Mouse (Mus musculus) adrenal gland, postnatal 14 days (tissue): ENCODE results near the gene 2810004N23Rik. TPM values are rescaled to one million over a fixed set of nuclear protein-coding genes. Genes with fewer than 3 reads are reported as not detected.

Source experiments
- DNase-seq: peaks from one replicate; pipeline ENCODE4 v3.0.0; 2021; ENCODE audit warnings: mixed read lengths
- long read RNA-seq, 2 experiments: library from polyadenylated mRNA; stranded (forward); transcript quantifications; one replicate each; pipeline ENCODE4 v2.0.0; 2021
- total RNA-seq: library from RNA; stranded (reverse); gene quantifications from 2 replicates; pipeline ENCODE4 v1.2.3, GENCODE M21; 2021

2810004N23Rik gene
- 27.0 and 29.8 TPM in 2 replicates for total RNA-seq
- long read RNA-seq, experiment 1, transcript 2810004N23Rik-201 (7 exons, 2,340 nt), result major isoform, 37 of 43 reads
- long read RNA-seq, experiment 1, partial matches to known transcripts, result 5 of 43 reads
- long read RNA-seq, experiment 1, other reads (novel, unspliced or antisense), result 0 of 43 reads
- long read RNA-seq, experiment 2, transcript 2810004N23Rik-201 (7 exons, 2,340 nt), result major isoform, 38 of 49 reads
- long read RNA-seq, experiment 2, partial matches to known transcripts, result 2 of 49 reads
- long read RNA-seq, experiment 2, other reads (novel, unspliced or antisense), result 5 of 49 reads

DNA sequence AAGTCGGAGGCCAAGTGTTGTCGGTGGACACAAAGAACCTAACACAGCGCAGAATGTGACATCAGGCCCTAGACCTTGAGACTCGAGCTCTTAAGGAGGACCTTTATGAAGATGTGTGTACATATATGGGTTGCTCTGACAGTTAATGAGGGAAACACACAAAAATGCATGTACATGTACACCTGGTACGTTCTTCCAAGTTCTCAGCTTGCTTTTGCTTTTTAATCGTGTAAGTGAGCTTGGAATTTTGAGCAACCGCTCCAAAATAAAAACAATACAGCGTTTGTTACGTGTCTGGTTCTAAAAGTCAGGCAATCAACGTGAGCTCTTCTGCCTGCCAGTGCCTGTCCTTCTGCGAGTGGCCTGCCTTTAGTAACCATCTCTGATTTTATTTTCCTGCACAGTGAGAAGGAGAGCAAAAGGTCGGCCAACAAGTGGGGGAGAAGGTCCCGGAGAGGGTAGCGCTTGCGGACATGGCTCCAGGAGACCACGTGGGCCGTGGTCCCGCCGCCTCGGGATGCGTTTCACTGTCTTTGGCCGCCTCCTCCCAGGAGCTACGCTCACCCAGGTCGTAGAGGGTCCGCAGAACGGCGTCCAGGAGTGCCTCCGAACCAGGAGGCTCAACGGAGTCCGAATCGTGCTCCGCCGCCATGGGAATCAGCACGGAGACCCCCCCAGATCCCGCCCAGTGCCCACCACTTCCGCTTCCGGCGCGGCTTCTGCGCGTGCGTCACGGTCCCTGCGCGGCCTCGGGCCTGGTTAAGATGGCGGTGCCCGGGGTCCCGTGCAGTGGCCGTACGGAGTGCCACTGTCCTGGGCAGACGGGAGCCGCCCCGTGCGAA, at the start of gene 2810004N23Rik, which contains the start of gene Gnpat:
Gene 2810004N23Rik, minus strand, starts transcription at position 800 of the 842 bp plus-strand sequence.
Gene Gnpat, plus strand, starts transcription at position 713 of the 842 bp plus-strand sequence.
- DNase-seq, result peak; percentile 97

DNA sequence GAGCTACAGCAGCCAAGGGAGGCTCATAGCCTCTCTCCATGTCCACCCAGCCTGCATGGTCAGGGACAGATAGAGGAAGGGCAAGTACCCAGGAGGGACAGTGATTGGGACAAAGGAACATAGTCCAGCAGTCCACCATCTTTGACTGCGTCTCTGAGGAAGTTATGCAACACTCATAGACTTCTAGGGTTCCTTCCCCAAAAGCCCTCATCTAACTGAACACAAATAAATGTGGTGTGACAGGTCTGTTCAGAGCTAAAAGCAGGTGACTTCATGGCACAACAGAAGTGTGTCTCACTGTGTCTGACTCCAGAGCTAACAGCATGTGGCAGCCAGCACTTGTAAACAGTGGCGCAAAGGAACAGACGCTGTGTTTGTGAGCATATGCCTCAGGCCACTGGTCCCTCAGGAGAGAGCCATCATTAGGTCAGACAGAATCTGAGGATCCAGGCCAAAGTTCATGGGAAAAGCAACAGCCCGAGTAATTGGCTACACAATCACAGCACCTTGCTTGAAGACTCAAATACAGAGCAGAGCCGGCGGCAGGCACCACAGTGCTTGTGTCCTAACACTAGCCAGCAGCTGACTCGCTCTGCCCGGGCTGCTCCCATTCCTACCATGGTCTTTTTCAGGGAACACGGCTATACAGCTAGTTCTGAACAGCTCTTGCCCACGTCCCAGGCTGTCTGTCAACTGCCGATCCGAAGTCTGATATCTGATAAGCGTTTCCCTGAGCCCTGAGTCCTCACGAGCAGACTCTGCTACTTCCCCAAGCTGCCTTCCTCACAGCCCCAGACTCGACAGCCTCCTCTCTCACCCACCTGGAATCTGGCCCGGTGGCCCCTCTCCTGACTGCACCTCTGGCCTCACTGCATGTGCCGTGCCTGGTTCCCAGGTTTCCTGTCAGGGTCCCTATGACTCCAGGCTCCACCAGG, 49.3 kb upstream of the 2810004N23Rik start:
- no peak for DNase-seq

DNA sequence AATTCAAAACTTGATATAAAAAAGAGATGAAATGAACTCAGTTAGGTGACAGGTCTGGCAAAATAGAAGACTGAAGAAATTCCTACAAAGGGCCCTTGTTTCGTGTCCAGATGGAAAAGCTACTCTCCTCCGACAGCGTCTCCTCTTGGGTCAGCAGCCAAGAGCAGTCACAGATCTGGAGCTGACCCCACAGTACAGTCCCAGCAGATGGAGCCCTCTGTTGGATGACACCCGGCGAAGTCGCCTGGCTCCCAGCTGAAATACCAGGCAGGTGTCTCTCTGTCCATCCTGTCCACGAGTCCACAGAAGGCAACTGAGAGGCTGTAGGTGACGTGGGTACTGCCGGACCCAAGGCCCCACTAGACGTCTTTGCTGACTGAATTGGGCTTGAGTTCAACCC, 47.4 kb upstream of the 2810004N23Rik start:
- DNase-seq, result peak; percentile 33

DNA sequence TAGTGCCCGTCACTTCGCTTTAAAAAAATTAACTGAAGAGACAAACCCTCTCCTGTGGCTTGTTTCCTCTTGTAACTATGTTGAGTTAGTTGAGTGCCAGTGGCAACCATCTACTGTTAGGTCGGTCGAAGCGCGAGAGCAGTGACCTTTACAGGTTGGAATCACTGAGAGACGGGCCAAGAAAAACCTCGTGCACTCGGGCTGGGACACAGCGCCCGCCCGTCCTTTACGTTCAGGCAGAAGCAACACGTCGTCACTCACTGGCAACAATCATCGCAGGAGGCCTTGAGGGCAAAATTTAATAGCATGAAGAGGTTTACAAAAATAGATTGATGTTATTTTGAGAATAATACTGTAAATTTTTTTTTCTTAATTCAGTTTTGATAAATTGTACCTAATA, 47.0 kb upstream of the 2810004N23Rik start:
- peak; percentile 67 for DNase-seq

DNA sequence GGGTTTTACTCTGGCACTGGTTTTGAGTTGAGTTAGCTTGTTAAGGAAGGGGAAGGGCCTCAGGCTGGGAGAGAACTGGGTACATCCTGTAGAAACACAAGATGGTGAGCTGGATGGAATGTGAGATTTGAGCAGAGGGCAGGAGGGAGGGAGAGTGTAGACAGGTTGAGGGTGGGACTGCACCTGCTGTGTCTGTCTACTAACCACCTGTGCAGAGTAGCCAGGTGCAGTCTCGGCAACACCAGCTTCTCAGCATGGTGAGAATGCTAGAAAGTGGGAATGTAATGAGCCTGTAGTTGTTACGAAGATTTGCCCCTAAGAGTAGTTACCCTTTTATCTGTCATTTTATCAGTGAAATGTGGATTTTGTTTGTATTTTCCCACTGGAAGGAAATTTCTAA, 42.6 kb upstream of the 2810004N23Rik start:
- no peak for DNase-seq

DNA sequence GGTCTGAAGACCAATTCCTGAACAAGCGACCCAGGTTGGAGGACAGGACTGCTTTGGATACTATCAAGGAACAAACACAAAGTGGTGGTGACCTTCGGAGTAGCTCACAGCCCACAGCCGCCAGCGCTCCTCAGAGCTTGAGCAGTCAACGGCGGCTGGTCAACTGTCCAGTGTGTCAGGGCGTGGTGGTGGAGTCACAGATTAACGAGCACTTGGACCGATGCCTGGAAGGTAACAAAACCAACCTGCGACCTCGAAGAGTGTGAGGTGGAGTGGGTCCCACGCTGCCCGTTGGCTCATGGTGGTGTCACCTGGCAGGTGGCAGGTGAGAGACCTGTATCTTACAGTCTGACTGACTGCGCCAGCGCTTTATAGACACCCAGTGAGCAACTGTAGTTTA, 40.3 kb upstream of the 2810004N23Rik start:
- no peak for DNase-seq

DNA sequence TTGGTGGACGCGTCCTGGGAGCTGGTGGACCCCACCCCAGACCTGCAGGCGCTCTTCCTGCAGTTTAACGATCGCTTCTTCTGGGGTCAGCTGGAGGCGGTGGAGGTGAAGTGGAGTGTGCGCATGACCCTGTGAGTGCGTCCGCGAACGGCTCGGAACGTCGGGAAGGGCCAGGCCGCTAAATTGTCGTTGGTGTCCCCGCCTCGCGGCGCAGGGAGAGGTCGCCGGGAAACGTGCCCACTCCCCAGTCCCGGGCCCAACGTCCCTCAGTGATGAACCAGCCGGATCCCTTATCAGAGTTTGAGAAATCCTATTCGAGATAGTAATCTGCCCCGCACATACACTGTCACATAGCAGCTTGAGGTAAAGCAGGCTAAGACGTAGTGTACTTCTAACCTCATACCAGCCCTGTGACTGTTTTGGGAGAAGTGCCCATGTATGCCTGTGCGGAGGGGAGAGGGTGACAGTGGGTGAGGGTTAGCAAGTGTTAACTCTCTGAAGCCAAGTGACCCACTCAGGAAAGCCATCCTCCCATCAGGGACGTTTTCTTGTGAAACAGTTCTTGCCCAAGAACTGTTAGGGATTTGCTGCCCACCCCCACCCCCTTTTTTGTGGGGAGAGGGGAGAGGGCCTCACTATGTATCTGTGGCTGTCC, 35.5 kb upstream of the 2810004N23Rik start:
- peak; percentile 54 for DNase-seq

DNA sequence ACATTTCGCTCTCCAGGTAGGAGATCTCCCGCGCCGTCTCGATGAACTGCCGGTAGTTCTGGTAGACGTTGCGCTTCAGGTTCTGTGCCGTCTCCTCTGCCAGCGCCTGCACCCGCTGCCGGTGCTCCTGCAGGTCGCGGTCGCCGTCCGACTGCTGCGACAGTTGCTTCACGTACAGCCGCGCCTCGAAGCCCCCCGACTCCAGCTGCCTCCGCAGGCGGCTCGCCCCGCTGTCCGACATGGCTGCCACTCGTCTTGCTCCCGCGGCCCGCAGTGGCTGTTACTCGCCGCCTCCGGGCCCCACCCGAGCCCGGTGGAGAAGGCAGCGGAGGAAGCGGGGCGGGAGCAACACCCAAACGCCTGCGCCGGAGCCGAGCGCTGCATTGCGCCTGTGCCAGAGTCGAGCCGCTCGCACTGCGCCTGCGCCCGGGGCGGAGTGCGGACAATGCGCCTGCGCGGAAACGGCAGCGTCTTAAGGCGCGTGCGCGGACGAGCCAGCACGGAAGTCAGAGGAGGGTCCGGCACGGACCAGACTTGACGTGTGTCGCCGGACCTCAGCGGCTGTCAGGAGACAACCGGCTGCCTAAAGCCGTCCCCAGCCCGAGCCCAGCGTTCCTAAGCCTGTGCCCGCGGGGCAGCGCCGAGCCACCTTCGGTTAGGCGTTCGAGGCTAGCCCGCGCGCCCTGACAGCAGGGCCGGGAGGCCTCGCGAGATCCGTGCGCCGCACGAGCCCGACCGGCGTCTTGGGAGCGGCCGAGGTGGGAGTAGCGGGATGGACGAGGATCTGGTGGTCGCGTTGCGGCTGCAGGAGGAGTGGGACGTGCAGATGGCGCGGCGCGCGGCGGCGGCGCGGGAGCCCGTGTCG, 34.7 kb upstream of the 2810004N23Rik start, which contains the start of the genes Exoc8 and Sprtn:
Gene Exoc8, minus strand, starts transcription at position 320 of the 865 bp plus-strand sequence.
Gene Sprtn, plus strand, starts transcription at position 501 of the 865 bp plus-strand sequence.
- DNase-seq, result peak; percentile 98

DNA sequence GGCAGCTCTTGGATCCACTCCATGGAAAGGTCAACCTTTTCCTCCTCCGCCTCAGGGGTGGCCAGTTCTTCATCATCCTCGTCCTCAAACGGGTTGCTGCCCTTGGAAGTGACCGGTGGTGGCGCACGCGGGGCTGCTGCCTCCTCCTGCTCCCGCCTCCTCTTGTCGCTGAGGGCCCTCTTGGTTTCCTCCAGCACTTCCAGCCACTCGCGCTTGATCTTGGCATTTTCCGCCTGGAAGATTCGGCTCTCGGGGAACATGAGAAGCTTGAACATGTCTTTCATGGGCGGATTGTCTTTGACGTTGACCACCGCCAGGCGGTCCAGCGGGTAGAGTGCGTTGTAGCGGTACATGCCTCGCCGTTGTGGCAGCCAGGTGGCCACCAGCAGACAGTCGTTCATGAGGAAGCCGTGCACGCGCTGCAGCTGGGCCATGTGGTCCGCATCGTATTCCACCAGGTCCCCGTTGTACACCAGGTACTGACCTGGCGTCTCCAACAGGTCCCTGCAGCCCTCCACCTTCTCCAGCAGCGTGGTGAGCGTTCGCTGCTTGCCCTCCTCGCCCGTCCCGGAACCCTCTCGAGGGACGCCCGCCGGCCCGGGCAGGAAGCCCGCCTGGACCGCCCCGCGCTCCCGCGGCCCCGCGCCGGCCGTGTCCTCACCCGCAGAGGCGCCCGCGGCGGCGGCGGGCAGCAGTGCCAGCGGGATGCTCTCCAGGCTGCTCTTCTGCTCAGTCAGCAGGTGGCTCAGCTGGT, 33.9 kb upstream of the 2810004N23Rik start:
- peak; percentile 89 for DNase-seq

DNA sequence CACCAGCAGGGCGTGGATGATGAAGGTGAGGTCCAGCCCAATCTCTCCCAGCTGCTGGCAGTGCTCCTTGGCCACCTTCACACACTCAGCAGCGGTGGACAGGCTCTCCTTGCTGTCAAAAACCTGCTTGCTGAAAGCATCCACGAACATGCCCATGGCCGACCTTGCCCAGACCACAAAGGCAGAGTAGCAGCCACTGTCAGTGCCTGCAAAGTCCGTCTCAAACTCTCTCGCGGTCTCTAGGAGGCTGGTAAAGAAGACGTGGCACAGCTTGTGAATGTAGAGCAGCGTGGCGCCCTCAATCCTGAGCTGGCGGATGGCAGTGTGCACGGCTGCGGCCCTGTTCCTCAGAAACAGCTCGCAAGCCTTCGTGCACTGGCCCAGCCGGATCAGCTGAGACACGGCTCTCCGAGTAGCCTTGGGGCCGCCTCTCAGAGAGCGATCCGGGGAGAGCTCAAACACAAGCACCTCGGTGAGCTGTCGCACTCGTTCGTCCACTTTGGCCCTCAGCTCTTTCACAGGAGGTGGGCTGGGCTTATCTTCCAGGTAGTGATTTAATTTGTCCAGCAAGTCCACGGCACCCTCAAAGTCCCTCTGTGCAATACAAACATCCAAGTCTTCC, 33.2 kb upstream of the 2810004N23Rik start:
- peak; percentile 37 for DNase-seq

DNA sequence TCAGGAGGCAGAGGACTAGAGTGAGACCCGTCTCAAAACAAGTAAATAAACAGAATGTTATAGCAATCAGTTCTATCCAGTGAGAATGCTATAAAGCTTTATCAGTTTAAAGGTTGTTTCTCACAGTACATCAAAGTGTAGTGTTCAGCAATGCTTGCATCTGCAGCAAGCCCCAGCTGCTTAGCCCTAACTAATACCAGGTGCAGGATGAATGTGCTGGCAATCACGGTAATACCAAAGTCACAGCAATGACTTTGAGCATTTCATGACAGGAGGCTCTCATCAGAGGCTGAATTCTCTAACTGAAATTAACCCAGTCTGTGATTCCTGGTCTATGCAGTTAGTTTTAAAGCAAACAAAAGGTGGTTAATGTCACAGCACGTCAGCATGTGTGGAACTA, 29.7 kb upstream of the 2810004N23Rik start:
- no peak for DNase-seq

DNA sequence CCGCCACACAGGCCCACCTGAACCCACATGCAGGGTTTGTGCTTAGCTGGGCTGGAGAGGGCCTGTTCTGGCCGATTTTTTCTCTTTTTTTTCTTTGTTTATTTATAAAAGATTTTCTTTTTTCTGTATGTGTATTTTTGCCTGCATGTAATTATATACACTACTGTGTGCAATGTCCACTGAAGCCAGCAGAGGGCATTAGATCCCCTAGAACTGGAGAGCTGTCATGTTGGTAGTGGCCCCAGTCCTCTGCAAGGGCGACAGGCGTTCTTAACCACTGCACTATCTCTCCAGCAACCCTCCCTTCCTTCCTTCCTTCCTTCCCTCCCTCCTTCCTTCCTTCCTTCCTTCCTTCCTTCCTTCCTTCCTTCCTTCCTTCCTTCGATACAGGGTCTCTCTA, 25.5 kb upstream of the 2810004N23Rik start:
- no peak for DNase-seq

DNA sequence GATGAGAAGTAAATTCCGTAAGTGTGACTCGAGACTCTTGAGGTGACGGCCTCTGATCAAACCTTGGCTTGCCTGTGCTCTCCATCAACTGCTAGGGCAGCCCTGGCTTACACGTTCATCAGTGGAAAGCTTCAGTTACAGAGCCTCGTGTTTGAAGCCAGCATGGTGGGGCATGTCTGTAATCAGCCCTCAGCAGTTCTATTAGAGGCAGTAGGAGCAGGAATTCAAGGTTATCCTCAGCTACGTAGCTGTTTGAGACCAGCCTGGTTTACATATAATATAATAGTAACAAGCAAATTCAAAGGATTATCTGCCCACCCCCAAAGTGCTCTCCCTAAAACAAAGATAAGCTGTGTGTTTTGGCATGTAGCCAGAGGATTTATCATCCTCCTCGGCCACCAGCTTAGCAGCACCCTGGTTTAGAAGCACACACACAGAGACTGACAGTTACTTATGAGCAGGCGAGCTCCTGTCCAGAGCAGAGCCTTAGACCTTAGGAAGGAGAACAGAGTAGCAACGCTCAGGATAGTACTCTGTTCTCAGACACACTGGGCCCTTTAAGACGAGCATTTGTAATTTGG, 16.1 kb upstream of the 2810004N23Rik start:
- DNase-seq, result no peak

DNA sequence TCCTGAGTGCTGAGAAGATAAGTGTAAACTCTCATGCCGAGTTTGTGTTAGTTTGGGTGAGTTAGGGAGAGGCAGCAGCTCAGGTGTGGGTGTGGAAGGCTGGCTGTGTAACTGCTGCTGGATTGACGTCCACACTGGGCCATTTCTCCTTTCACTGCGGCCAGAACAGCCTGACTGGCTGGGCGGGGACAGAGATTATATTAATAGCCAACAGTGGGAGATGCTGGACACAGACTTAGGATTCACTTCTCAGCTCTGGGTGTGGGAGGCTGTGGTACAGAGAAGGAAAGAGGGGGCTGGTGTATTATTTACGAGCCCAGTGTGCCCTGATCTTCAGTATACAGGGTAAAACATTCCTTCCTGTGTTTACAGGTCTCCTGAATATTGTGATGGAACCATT, 15.2 kb upstream of the 2810004N23Rik start:
- DNase-seq, result no peak

DNA sequence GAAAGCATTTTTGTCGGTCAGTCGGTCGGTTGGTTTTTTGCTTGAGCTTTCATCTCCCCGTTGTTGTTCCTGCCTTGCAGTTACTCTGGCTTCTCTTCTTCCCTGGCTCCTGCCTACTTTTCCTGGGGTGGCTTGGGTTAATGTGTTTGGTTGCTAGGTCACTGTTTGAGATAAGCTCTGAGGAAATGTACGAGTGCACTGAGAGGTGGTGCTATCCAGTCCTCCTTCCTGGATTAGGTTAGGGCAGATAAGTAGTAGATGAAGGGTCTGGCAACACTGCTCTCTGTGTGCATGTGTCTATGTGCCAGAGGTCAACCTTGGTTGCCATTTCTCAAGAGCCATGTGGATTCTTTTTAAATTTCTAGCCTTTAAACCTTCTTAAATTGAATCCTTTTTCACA, 9.8 kb upstream of the 2810004N23Rik start:
- no peak for DNase-seq

DNA sequence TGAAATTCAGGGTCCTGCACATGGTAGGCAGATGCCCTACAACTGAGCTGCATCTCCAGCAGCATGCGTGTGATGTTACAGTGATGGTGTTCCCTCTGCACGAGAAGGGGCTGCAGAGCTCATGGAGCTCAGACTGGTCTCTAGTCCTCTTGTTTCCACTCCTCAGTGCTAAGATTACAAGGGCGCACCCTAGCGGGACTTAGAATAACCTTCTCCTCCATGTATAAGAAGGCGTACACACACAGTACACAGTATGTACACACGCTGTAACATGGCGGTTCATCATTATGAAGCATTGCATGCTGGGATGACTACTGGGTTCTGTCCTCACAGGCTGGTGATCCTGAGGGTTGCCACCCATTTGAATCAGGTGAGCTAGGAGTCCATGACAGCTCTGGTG, 9.2 kb upstream of the 2810004N23Rik start:
- no peak for DNase-seq

DNA sequence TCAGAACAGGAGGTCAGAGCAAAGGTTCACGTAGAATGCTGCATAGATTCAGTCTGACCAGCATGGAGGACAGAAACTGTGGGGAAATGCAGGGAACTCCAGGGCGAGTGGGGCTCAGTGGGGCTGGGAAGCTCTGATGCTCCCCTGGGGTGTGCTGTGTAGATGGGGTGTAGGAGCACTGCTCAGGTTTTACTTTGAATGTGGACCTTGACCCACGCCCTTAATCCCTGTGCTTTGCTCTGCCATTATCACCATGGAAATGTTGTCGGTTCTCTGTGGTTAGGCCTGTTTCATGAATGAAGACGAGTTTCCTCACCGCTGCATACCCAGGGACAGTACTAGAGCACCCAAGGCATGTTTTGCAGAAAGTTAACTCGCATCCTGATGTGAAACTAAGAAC, 8.6 kb upstream of the 2810004N23Rik start:
- DNase-seq, result no peak

DNA sequence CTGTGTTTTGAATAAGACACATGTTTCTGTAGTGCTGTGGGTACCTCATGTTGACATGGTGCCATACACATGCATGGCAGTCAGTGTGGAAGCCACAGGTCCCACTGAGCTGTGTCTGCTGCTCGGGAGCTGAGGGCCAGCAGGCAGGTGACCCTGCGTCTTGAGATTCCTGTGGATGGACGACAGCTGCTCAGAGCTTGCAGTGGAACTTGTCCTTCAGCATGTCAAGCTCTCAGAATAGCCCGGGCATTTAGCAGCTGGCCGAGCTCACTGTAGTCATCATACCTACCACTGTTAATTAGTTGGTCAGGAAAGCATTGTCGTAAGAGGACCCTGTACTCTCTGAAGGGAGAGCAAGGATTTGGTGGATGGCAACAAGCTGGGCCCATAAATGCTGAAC, 6.8 kb upstream of the 2810004N23Rik start:
- peak; percentile 29 for DNase-seq

DNA sequence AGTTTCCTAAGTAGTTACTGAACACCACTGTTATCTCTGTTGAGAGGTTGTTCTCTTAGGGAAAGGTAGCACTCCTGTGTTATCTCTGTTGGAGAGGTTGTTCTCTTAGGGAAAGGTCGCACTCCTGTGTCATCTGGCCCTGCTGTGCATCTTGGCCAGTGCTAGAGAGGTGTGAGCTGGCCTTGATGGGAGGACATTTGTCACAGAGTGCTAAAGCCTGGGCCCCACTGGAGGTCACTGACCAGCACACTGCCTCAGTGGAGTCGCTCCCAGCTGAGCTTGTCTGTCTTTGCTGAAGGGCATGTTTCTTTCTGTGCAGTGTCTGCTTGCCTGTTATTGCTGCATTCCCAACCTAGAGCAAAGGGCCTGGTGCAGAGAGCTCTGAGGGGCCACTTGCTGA, 4.2 kb upstream of the 2810004N23Rik start:
- peak; percentile 63 for DNase-seq
